18 mouse cellular contexts compared by ENCODE assay signal in genomic region chr2:160584568-160584967, GRCm38 (mm10).
"Had no signal": no experiment of that assay in that cellular context is flagged by ENCODE, and none has a peak within 500 bp of the region (broad histone marks: within the 10 kb centered on the region; RNA-seq: fewer than 3 reads in every experiment).

No protein-coding gene starts in this region.

- DNase-seq: lung, adult 18-20 months; lung, embryonic 14.5 days; lung, postnatal 10 days; lung, postnatal 4 days; right cerebral cortex, adult 18-20 months; right cerebral cortex, postnatal 14 days; thymus, adult 2 months; thymus, postnatal 25 days; thymus, postnatal 4 days had no signal

- H3K9me3 ChIP-seq: midbrain, embryonic 10.5 days; midbrain, embryonic 12.5 days; midbrain, embryonic 15.5 days; neural tube, embryonic 13.5 days; neural tube, embryonic 15.5 days; stomach, embryonic 15.5 days had no signal

- H3K36me3 ChIP-seq: midbrain, embryonic 10.5 days; midbrain, embryonic 12.5 days; midbrain, embryonic 15.5 days; neural tube, embryonic 13.5 days; neural tube, embryonic 15.5 days; stomach, embryonic 15.5 days had no signal

- ATAC-seq: midbrain, embryonic 15.5 days had no signal

- H3K4me3 ChIP-seq: midbrain, embryonic 10.5 days; midbrain, embryonic 12.5 days; midbrain, embryonic 15.5 days; myocyte; neural tube, embryonic 13.5 days; neural tube, embryonic 15.5 days; stomach, embryonic 15.5 days had no signal

- H3K27ac ChIP-seq: liver, embryonic 14.5 days; midbrain, embryonic 10.5 days; midbrain, embryonic 12.5 days; midbrain, embryonic 15.5 days; neural tube, embryonic 13.5 days; neural tube, embryonic 15.5 days; stomach, embryonic 15.5 days; stomach, postnatal 0 days had no signal

- H3K9ac ChIP-seq: liver, embryonic 14.5 days; lung, embryonic 14.5 days; midbrain, embryonic 12.5 days; midbrain, embryonic 15.5 days; neural tube, embryonic 13.5 days; neural tube, embryonic 15.5 days; stomach, embryonic 15.5 days had no signal

- H3K4me2 ChIP-seq: lung, embryonic 14.5 days; midbrain, embryonic 12.5 days; midbrain, embryonic 15.5 days; neural tube, embryonic 13.5 days; neural tube, embryonic 15.5 days; stomach, embryonic 15.5 days had no signal
